Mouse (Mus musculus): ENCODE results near the gene Zfp672. TPM values are rescaled to one million over a fixed set of nuclear protein-coding genes. Genes with fewer than 3 reads are reported as not detected.
"Not testable (repeated sequence)": the region's sequence is repeated elsewhere in the genome, so short reads cannot be mapped to it uniquely, and the experiment has no call there.

Zfp672 gene
- total and polyA plus RNA-seq, 3 experiments: 22.6 to 39.5 TPM; not detected in 1

DNA sequence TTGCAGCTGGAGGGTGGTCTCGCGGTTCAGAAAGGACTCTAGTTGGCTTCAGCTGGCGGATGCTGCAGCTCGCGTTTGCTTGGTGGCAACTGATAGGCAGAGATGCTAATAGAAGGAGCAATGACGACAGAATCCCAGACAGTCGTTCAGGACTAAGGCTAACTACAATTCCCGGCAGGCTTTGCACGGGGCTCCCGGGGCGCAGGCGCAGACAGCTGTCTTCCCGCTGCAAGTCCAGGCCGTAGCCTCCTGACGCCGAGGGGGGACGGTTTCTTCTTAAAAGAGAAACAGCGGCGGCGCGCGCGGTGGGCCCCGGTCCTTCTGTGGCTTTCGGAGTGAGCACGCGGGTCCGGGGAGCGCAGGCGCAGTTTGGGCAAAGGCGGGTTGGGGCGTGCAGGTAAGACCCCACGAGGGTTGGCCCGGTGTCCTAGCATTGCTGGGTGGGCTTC is 23.3 kb downstream of the Zfp672 start, which contains the start of gene Zfp692 (continued):
- no peak for TF ChIP-seq ZNF384 (IDR thresholded peaks at IDR 0.05; ENCODE audit: low read depth, low read length)
- TF ChIP-seq TCF12 (IDR thresholded peaks at IDR 0.05; ENCODE audit: low read depth, low read length): peak; percentile 60
- TF ChIP-seq CHD1 (IDR thresholded peaks at IDR 0.05; ENCODE audit: low read depth, low read length): no peak
- no peak for TF ChIP-seq ZKSCAN1 (IDR thresholded peaks at IDR 0.05; ENCODE audit: low read depth, low read length)
- peak in 1 of 2 experiments; percentile 46; a peak in 1 of 4 replicates for TF ChIP-seq POLR2A (IDR thresholded peaks at IDR 0.05; ENCODE audit: control insufficient read depth in 1 of 2, insufficient read depth in 1 of 2, low read depth in 1 of 2, low read length in 2 of 2, poor library complexity in 1 of 2)
- TF ChIP-seq MXI1 (IDR thresholded peaks at IDR 0.05; ENCODE audit: low read depth, low read length): no peak
- peak; percentile 99 for TF ChIP-seq HCFC1 (IDR thresholded peaks at IDR 0.05; ENCODE audit: low read depth, low read length)
- 0 out of 2 replicates have a peak, but pooled peaks have one; percentile 27 for TF ChIP-seq MYC (IDR thresholded peaks at IDR 0.05; ENCODE audit: low read depth, low read length)
- peak; percentile 57 for TF ChIP-seq NELFE (IDR thresholded peaks at IDR 0.05; ENCODE audit: low read depth, low read length)
- TF ChIP-seq BHLHE40 (IDR thresholded peaks at IDR 0.05; ENCODE audit: borderline replicate concordance, low read depth, low read length): no peak
- no peak for TF ChIP-seq GABPA (IDR thresholded peaks at IDR 0.05; ENCODE audit: low read depth, low read length)
- TF ChIP-seq POLR2AphosphoS5 (IDR thresholded peaks at IDR 0.05; ENCODE audit: borderline replicate concordance, low read depth, low read length): no peak
- TF ChIP-seq JUND (IDR thresholded peaks at IDR 0.05; ENCODE audit: low read depth, low read length): no peak
- TF ChIP-seq USF1 (IDR thresholded peaks at IDR 0.05; ENCODE audit: low read depth, low read length): peak; percentile 62
- 0 out of 2 replicates have a peak, but pooled peaks have one; percentile 42 for TF ChIP-seq TBP (IDR thresholded peaks at IDR 0.05; ENCODE audit: low read depth, low read length)
- peak; percentile 58; the same call in 1 of the 2 replicates for TF ChIP-seq E2F4 (IDR thresholded peaks at IDR 0.05; ENCODE audit: borderline replicate concordance, low read depth, low read length)

DNA sequence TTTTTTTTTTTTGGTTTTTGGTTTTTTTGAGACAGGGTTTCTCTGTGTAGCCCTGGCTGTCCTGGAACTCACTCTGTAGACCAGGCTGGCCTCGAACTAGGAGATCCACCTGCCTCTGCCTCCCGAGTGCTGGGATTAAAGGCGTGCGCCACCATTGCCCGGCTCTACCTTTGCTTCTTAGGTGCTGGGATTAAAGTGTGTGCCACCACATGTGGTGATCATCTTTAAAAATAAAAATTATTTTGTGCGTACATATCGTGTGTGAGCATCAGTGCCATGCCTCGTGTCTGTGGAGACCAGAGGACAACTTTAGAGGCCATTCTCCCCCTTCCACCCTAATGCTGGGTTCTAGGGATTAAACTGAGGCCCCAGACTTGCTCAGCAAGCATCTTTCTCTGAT is 24.8 kb downstream of the Zfp672 start:
- not testable (repeated sequence) for H3K9me3 ChIP-seq (replicated peaks; ENCODE audit: insufficient read depth, low read length); H3K4me3 ChIP-seq (ENCODE audit: control insufficient read depth in 1 of 2, insufficient read depth in 1 of 2, low read depth in 2 of 2, low read length in 2 of 2); DNase-seq (ENCODE audit: low read depth, low spot score); H3K27me3 ChIP-seq (ENCODE audit: control insufficient read depth in 1 of 2, insufficient read depth in 2 of 2, low read length in 2 of 2); H3K79me2 ChIP-seq (ENCODE audit: control insufficient read depth, insufficient read depth, low read length, poor library complexity); H3K9ac ChIP-seq (ENCODE audit: control insufficient read depth, low read depth, low read length, poor library complexity, severe bottlenecking); H3K27ac ChIP-seq (ENCODE audit: control insufficient read depth, low read depth, low read length)
- H3K4me1 ChIP-seq (ENCODE audit: control insufficient read depth in 1 of 2, insufficient read depth in 2 of 2, low read length in 2 of 2): peaks cover 0 to 15% of the 10 kb centered on the region in 2 experiments; a peak in 3 of 4 replicates
- H3K36me3 ChIP-seq (ENCODE audit: control insufficient read depth in 1 of 2, insufficient read depth in 2 of 2, low read length in 2 of 2): peaks cover 0 to 15% of the 10 kb centered on the region in 2 experiments; a peak in 2 of 4 replicates
- TF ChIP-seq TBP (IDR thresholded peaks at IDR 0.05; ENCODE audit: low read depth, low read length): peak; percentile 52; the same call in 1 of the 2 replicates

DNA sequence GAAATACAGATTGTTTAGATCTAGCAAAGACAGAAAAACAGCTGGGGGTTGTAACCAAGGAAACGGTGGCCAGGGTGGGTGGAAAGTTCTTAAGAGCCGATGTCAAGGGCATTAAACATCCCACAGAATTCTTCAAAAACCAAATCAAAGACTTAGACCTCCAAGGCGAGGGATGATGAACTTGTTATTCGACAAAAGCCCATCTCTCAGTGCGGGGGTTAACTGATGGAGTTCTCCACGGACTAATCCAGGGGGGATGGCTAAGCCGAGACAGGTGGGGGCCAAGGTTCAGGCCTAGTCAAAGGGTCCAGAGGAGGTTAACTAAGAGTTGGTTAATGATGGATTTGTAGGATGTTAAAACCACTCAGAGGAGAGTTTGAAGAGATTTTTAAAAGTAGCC is 26.5 kb downstream of the Zfp672 start:
- peaks cover 0 to 15% of the 10 kb centered on the region in 2 experiments; a peak in 3 of 4 replicates for H3K4me1 ChIP-seq (ENCODE audit: control insufficient read depth in 1 of 2, insufficient read depth in 2 of 2, low read length in 2 of 2)
- H3K9me3 ChIP-seq (replicated peaks; ENCODE audit: insufficient read depth, low read length): no peaks in the 10 kb centered on the region
- TF ChIP-seq CHD1 (IDR thresholded peaks at IDR 0.05; ENCODE audit: low read depth, low read length) (no peak), MXI1 (IDR thresholded peaks at IDR 0.05; ENCODE audit: low read depth, low read length) (no peak), E2F4 (IDR thresholded peaks at IDR 0.05; ENCODE audit: borderline replicate concordance, low read depth, low read length) (no peak), CTCF (IDR thresholded peaks at IDR 0.05 in 2 of 3, conservative IDR thresholded peaks at IDR 0.05 in 1 of 3; ENCODE audit: control insufficient read depth in 1 of 3, insufficient read depth in 1 of 3, low read depth in 2 of 3, low read length in 3 of 3, poor library complexity in 1 of 3, severe bottlenecking in 1 of 3) (no peak), TCF12 (IDR thresholded peaks at IDR 0.05; ENCODE audit: low read depth, low read length) (no peak), UBTF (IDR thresholded peaks at IDR 0.05; ENCODE audit: borderline replicate concordance, insufficient read depth, low read depth, low read length) (no peak), MEF2A (IDR thresholded peaks at IDR 0.05; ENCODE audit: extremely low read depth, insufficient replicate concordance, low read depth, low read length, poor library complexity, severe bottlenecking) (no peak), KAT2A (conservative IDR thresholded peaks at IDR 0.05; ENCODE audit: low read depth, low read length) (no peak)
- DNase-seq (ENCODE audit: low read depth, low spot score): peak; percentile 32
- peak overlapping the region; percentile 30 to 54; a peak in 2 of 4 replicates for H3K4me3 ChIP-seq (ENCODE audit: control insufficient read depth in 1 of 2, insufficient read depth in 1 of 2, low read depth in 2 of 2, low read length in 2 of 2)
- H3K27me3 ChIP-seq (ENCODE audit: control insufficient read depth in 1 of 2, insufficient read depth in 2 of 2, low read length in 2 of 2): no peaks in the 10 kb centered on the region
- H3K27ac ChIP-seq (ENCODE audit: control insufficient read depth, low read depth, low read length): no peak overlapping the region
- H3K9ac ChIP-seq (ENCODE audit: control insufficient read depth, low read depth, low read length, poor library complexity, severe bottlenecking): no peak overlapping the region
- peaks cover 7% of the 10 kb centered on the region; the same call in 1 of the 2 replicates for H3K79me2 ChIP-seq (ENCODE audit: control insufficient read depth, insufficient read depth, low read length, poor library complexity)
- peaks cover 0 to 15% of the 10 kb centered on the region in 2 experiments; a peak in 2 of 4 replicates for H3K36me3 ChIP-seq (ENCODE audit: control insufficient read depth in 1 of 2, insufficient read depth in 2 of 2, low read length in 2 of 2)
